Mouse (Mus musculus) bone marrow macrophage, adult 2 months (primary cell): ENCODE data around the gene Zdhhc14.

Experiments used
- CTCF ChIP-seq: IDR thresholded peaks from 2 replicates; pipeline ENCODE4 v1.5.1; 2012; ENCODE audit warnings: low read depth, mild to moderate bottlenecking, low read length, moderate library complexity
- POLR2A ChIP-seq: IDR thresholded peaks from 2 replicates; pipeline ENCODE4 v1.6.1; 2012; ENCODE audit warnings: mild to moderate bottlenecking, low read depth, low read length, borderline replicate concordance

DNA sequence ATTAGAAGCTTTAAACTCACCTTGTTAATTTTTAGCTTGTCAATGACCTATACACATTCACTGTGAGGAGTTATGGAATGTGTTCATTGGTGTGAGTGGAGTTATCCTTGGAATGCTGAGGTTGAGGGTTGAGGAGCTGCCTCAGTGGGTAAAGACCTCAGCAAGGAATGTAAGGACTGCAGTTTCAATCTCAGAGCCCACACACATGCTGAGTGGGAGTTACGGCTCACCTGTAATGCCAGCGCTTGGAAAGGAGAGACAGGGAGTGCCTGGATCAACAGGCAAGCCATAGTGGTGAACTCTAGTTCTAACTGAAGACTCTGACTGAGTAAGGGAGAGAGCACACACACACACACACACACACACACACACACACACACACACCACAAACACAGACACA is 28.4 kb upstream of the Zdhhc14 start:
- TF ChIP-seq CTCF (no peak), POLR2A (no peak)
